Mouse (Mus musculus): ENCODE data around the gene Macrod1. TPM values are rescaled to one million over a fixed set of nuclear protein-coding genes. Genes with fewer than 3 reads are reported as not detected.
"Not testable (repeated sequence)": the region's sequence is repeated elsewhere in the genome, so short reads cannot be mapped to it uniquely, and the experiment has no call there.

Gene Macrod1
- polyA plus RNA-seq, 1 experiment from 2014 or later = 32.9 TPM

DNA sequence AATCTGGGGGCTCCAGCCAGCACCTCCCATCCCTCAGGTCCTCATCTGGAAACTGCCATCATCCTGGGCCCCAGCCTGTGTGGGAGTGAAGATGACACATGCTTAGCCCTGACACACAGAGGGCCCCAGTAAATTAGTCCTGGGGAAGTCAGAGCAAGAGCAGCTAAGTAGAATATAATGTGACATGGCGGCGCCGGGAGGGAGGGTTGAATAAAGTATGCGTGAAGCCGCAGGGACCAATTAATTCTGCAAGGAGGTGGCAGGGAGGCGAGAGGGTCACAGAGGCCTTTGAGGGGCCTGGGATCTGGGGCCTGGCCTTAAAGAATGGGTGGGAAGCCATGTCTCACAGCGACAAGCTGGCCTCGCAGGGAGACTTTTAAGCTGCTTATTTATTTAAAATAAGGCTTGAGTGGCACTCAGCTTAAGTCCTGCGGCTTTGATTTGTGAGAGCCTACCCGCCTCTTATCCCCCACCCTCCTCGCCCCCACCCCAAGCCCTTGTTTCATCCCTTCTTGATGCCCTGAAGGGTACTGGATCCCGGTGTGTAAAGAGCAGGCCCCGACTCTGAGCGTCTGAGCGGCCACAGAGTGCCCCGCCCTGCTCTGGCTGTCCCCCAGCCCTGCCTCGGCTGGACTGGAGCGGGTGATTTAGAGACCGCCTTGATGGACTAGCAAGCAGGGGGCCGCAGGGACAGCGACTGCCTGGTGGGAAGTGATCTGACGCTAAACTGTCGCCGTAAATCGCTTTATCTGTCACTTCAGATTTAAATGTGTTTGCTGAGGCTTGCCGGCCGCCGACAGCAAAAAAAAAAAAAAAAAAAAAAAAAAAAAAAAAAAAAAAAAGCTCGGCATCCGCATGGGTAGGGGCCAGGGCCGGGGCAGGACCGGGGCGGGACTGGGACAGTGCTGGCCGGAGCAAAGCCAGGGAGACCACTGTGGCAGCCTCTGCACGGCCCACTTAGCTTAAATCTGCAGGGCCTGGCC is 13.5 kb downstream of the Macrod1 start:
- Histone ChIP-seq H3K4me1 (peaks cover 51% of the 10 kb centered on the region), H3K36me3 (no peaks in the 10 kb centered on the region), H3K9me3 (no peaks in the 10 kb centered on the region), H3K4me3 (peak overlapping the region; percentile 35), H3K27me3 (replicated peaks) (peaks cover 55% of the 10 kb centered on the region), H3K4me2 (peak overlapping the region; percentile 65), H3K27ac (replicated peaks) (no peak overlapping the region; the same call in 1 of the 2 replicates), H3K9ac (peak overlapping the region; percentile 73)
- 16% methylated on average over 33 of the region's 35 CpGs for WGBS
- ATAC-seq (ENCODE audit: extremely low read depth, insufficient number of reproducible peaks, low FRiP score, low TSS enrichment) = no peak

DNA sequence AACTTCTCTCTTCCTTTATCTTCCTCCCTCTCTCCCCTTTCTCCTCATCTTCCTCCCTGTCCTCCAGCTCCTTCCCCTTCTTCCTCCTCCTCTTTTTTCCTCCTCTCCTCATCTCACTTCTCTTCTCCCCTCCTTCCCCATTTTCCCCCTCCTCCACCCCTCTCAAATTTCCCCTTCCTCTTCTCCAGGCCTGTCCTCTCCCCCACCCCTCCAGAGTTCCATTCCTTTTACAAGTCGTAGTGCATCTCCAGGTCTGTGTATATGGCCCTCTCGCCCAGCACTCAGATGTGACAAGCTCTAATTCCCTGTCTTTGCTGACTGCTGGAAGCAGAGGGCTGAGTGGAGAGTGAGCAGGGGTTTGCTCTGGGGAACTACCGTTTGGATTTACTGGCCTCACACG is 14.2 kb downstream of the Macrod1 start:
- Histone ChIP-seq H3K27ac (replicated peaks) (no peak overlapping the region), H3K9me3 (no peaks in the 10 kb centered on the region), H3K4me2 (peak overlapping the region; percentile 65), H3K4me3 (peak overlapping the region; percentile 35), H3K27me3 (replicated peaks) (peaks cover 49% of the 10 kb centered on the region), H3K4me1 (peaks cover 51% of the 10 kb centered on the region), H3K9ac (peak overlapping the region; percentile 73), H3K36me3 (no peaks in the 10 kb centered on the region)
- no peak for ATAC-seq (ENCODE audit: extremely low read depth, insufficient number of reproducible peaks, low FRiP score, low TSS enrichment)
- 34% methylated on average over 4 of the region's 4 CpGs for WGBS

DNA sequence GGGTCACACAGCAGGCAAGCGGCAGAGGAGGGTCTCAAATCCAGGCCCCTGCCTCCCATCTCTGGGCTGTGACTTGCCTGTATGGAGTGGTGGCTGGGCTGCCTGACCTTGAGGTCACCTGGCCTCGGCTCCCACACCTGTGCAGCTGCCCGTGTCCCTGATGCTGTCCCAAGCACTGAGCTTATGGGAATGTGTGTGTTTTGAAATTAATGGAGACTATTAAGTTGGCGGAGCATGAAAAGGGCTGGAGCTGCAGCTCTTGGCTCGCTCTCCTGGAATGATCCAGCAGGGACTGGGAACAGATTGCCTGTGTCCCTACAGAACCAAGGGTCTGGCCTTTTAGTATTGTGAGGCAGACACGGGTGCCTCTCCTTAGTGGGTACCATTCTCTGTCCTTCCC is 15.6 kb downstream of the Macrod1 start:
- Histone ChIP-seq H3K27ac (replicated peaks) (no peak overlapping the region), H3K4me1 (peaks cover 38% of the 10 kb centered on the region), H3K9ac (no peak overlapping the region), H3K9me3 (no peaks in the 10 kb centered on the region), H3K4me2 (no peak overlapping the region), H3K36me3 (no peaks in the 10 kb centered on the region), H3K4me3 (no peak overlapping the region), H3K27me3 (replicated peaks) (peaks cover 43% of the 10 kb centered on the region)
- 77% methylated on average over 6 of the region's 6 CpGs for WGBS
- no peak for ATAC-seq (ENCODE audit: extremely low read depth, insufficient number of reproducible peaks, low FRiP score, low TSS enrichment)

DNA sequence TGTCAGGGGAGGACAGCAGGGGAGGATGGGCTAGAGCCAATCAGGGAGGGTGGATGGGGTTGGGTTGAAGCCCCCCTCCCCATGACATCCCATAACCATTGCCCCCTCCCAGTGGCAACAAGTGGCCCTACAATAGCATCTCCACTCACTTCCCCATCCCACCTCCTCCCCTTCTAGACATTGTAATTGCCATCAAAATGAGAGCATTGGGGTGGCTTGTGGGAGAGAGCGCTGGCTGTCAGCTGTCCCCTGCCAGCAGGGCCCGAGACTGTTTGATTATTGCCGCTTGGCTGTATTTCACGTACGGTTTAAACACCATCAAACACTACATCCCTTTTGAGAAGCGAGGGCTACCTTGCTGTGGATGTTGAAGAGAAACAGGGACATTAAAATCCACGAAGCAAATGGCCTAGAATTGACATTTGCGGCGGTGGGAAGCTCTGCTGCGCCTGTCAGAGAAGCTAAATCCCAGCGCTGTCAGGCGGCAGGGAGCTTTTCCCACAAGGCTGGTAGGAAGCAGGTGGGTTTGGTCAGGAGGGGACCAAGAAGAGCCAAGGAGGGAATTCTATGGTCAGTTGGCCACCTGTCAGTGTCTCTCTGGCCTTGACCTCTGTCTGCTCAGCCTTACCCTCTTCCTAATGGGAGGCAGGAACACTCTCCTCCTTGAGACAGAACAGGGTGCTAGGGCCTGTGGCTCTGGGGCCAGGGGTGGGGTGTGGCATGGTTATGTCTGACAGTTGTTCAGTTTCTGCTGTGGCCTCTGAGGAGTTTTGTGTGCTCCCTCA is 17.6 kb downstream of the Macrod1 start:
- Histone ChIP-seq H3K4me3 (no peak overlapping the region), H3K27ac (replicated peaks) (no peak overlapping the region), H3K4me1 (peaks cover 31% of the 10 kb centered on the region), H3K9me3 (no peaks in the 10 kb centered on the region), H3K36me3 (no peaks in the 10 kb centered on the region), H3K4me2 (no peak overlapping the region), H3K27me3 (replicated peaks) (peaks cover 27% of the 10 kb centered on the region), H3K9ac (no peak overlapping the region)
- ATAC-seq (ENCODE audit: extremely low read depth, insufficient number of reproducible peaks, low FRiP score, low TSS enrichment) = no peak
- WGBS = 63% methylated on average over 12 of the region's 12 CpGs

DNA sequence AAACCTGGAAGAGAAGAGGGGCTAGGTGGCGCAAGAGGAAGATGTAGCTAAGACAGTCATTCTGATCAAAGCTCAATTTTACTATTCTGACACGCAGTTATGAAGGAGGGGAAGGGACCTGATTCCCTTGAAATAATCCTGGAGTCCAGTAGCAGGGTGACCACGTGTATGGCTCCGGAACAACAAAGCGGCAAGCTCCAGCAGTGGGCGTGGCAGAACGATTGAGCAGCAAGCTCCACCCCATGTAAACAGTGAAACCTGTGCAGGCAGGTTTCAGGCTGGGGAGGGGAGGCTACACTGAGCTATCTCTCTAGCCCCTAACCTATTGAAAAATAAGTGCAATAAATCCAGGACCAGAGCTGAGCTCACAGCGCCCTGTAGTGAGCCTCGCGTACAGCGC is 18.7 kb downstream of the Macrod1 start:
- not testable (repeated sequence) for ATAC-seq (ENCODE audit: extremely low read depth, insufficient number of reproducible peaks, low FRiP score, low TSS enrichment); H3K4me3 ChIP-seq; H3K27ac ChIP-seq (replicated peaks); H3K9me3 ChIP-seq; H3K9ac ChIP-seq; H3K4me2 ChIP-seq; H3K36me3 ChIP-seq
- peaks cover 17% of the 10 kb centered on the region for H3K27me3 ChIP-seq (replicated peaks)
- H3K4me1 ChIP-seq = peaks cover 21% of the 10 kb centered on the region
- 74% methylated on average over 11 of the region's 11 CpGs for WGBS

DNA sequence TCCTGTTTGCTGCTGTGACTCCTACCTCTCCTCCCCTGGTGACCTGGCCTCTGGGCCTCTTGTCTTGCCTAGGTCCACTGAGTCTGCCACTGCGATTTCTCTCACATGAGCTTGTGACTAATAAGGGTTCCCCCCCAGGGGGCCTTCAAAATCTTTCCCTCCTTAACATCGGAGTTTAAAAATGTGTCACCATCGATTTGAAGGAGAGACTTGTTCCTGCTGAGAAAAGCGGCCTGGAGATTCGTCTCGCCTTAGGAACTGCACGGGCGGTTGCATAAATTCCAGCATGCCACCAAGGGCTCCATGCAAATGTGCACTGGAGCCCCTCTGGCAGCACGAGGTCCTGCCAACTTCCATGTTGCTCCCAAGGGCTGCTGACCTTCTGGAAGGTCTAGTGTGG is 21.1 kb downstream of the Macrod1 start:
- no peak overlapping the region for H3K4me2 ChIP-seq
- H3K9me3 ChIP-seq = no peaks in the 10 kb centered on the region
- no peak overlapping the region for H3K9ac ChIP-seq
- ATAC-seq (ENCODE audit: extremely low read depth, insufficient number of reproducible peaks, low FRiP score, low TSS enrichment) = no peak
- 59% methylated on average over 9 of the region's 9 CpGs for WGBS
- H3K27me3 ChIP-seq (replicated peaks) = no peaks in the 10 kb centered on the region; the same call in 1 of the 2 replicates
- no peak overlapping the region for H3K27ac ChIP-seq (replicated peaks)
- H3K4me3 ChIP-seq = no peak overlapping the region
- peaks cover 10% of the 10 kb centered on the region; the same call in 1 of the 2 replicates for H3K4me1 ChIP-seq
- H3K36me3 ChIP-seq = no peaks in the 10 kb centered on the region

DNA sequence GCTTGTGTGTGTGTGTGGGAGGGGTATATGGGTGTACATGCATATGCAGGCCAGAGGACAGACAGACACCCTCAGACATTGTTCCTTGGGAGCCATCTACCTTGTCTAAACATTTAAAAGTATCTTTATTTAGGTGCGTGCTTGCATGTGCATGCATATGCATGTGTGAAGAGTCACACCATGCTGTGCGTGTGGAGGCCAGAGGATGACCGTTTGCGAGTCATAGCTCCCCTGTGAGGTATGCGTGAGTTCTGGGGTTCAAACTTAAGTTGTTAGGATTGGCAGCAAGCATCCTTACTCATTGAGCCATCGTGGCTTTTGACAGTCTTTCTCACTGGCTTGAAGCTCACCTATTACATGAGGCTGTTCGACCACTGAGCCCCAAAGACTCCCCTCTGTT is 21.7 kb downstream of the Macrod1 start:
- no peak for ATAC-seq (ENCODE audit: extremely low read depth, insufficient number of reproducible peaks, low FRiP score, low TSS enrichment)
- no peak overlapping the region for H3K27ac ChIP-seq (replicated peaks)
- no peaks in the 10 kb centered on the region for H3K36me3 ChIP-seq
- peaks cover 10% of the 10 kb centered on the region for H3K4me1 ChIP-seq
- no peak overlapping the region for H3K4me3 ChIP-seq
- H3K4me2 ChIP-seq = no peak overlapping the region
- 79% methylated on average over 7 of the region's 7 CpGs for WGBS
- H3K9me3 ChIP-seq = no peaks in the 10 kb centered on the region
- no peak overlapping the region for H3K9ac ChIP-seq
- peaks cover 2% of the 10 kb centered on the region; the same call in 1 of the 2 replicates for H3K27me3 ChIP-seq (replicated peaks)

DNA sequence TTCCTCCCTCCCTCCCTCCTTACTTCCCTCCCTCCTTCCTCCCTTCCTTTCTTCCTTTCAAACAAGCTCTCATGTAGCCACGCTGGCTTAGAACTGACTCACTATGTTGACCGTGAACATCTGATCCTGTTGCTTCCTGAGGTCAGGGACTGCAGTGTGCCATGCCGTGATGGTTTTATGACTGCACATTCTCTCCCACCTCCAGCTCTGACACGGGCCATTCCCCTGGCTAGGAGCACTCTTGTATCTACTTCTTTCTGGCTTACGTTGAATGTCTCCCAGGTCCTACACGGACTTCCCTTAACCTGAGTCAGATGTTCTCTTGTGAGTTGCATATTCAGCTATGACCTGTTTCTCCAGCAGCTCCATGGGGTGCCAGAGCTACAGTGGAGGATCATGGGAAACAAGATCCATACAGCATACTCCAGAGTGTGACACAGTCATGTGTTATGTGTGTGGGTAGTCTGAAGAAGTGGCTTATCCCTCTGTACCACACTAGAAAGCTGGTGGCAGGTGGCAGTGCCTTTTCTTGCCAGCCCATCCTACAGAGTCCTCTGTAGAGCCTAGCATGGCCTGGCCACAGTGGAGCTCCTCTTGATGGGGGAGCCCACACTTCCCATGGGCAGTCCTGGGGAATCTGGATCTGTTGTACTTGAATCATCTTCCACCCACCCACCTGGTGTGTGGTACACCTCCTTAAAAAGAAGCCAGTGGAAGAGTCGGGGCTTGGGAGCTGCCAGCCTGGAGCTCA is 25.1 kb downstream of the Macrod1 start:
- Histone ChIP-seq H3K27ac (replicated peaks) (no peak overlapping the region), H3K4me3 (no peak overlapping the region), H3K4me1 (peaks cover 16% of the 10 kb centered on the region), H3K36me3 (no peaks in the 10 kb centered on the region), H3K27me3 (replicated peaks) (peaks cover 34% of the 10 kb centered on the region), H3K9me3 (no peaks in the 10 kb centered on the region), H3K9ac (no peak overlapping the region), H3K4me2 (no peak overlapping the region)
- ATAC-seq (ENCODE audit: extremely low read depth, insufficient number of reproducible peaks, low FRiP score, low TSS enrichment) = no peak
- 75% methylated on average over 7 of the region's 7 CpGs for WGBS

DNA sequence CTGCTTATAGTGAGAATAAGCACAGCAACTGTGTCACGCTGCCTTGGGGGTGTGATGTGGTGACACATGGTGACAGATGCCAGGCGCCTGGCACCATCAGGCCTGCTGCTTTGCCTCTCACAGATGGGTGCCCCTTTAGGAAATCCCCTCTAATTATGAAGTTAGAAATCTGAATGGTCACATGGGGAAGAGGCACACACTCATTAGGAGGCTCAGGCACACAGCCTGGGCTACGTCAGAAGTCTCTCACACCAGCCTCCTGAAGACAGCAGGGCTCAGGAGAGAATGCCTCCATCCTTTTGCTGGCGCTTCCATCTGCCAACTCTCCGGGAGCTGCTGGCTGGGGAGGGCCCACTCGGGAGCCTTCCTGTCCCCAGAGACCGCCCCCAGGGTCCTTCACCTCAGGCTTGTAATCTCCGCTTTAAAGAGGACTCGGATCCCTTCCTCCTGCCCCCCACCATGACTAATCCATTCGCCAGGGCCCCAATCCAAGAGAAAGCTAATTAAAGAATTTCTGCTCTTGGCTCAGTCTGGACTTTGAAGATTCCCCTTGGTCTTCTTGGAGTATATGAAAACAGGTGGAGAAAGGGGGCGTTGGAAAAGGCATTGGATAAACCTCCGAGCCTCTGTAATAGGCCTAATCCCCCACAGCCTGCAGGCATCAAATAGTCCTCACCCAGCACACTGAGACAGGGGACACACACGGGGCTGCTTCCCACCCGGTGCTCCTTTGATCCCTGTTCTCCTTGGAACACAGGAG is 26.6 kb downstream of the Macrod1 start:
- no peak for ATAC-seq (ENCODE audit: extremely low read depth, insufficient number of reproducible peaks, low FRiP score, low TSS enrichment)
- no peak overlapping the region for H3K4me2 ChIP-seq

DNA sequence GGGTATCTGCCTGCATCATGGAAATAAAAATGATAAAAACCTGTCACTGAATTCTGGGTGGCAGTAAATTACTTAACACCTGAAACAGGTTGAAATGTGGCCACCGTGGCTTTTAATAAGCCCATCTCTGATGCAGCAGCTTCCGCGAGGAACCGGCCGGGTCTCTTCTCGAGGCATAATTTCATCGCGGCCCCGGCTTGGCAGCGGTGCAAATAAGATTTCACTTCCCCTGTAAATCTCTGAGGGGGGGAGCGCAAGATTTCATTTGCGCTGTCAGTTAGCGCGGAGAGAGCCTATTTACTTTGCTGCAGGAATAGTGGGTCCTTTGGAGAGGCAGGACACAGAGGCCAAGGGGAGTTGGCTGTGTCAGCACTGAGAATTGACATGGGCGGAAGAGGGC is 28.1 kb downstream of the Macrod1 start:
- Histone ChIP-seq H3K4me1 (peaks cover 23% of the 10 kb centered on the region), H3K36me3 (no peaks in the 10 kb centered on the region), H3K27ac (replicated peaks) (no peak overlapping the region), H3K4me2 (no peak overlapping the region), H3K9me3 (no peaks in the 10 kb centered on the region), H3K9ac (no peak overlapping the region), H3K4me3 (no peak overlapping the region), H3K27me3 (replicated peaks) (peaks cover 61% of the 10 kb centered on the region)
- ATAC-seq (ENCODE audit: extremely low read depth, insufficient number of reproducible peaks, low FRiP score, low TSS enrichment) = no peak
- 79% methylated on average over 15 of the region's 15 CpGs for WGBS

More for the DNA sequence above, 26.6 kb downstream of the Macrod1 start:
- H3K27ac ChIP-seq (replicated peaks) = no peak overlapping the region
- H3K4me3 ChIP-seq = no peak overlapping the region
- H3K9me3 ChIP-seq = no peaks in the 10 kb centered on the region
- WGBS = 37% methylated on average over 14 of the region's 14 CpGs
- H3K27me3 ChIP-seq (replicated peaks) = peaks cover 49% of the 10 kb centered on the region
- H3K4me1 ChIP-seq = peaks cover 17% of the 10 kb centered on the region
- H3K9ac ChIP-seq = 0 out of 2 replicates have a peak overlapping the region, but pooled peaks have one; percentile 26
- H3K36me3 ChIP-seq = no peaks in the 10 kb centered on the region
